Mouse (Mus musculus): ENCODE measurements around the gene Mamld1. TPM values are rescaled to one million over a fixed set of nuclear protein-coding genes. Genes with fewer than 3 reads are reported as not detected.

The Mamld1 gene
- polyA plus RNA-seq (2012), result not detected in 2 replicates

DNA sequence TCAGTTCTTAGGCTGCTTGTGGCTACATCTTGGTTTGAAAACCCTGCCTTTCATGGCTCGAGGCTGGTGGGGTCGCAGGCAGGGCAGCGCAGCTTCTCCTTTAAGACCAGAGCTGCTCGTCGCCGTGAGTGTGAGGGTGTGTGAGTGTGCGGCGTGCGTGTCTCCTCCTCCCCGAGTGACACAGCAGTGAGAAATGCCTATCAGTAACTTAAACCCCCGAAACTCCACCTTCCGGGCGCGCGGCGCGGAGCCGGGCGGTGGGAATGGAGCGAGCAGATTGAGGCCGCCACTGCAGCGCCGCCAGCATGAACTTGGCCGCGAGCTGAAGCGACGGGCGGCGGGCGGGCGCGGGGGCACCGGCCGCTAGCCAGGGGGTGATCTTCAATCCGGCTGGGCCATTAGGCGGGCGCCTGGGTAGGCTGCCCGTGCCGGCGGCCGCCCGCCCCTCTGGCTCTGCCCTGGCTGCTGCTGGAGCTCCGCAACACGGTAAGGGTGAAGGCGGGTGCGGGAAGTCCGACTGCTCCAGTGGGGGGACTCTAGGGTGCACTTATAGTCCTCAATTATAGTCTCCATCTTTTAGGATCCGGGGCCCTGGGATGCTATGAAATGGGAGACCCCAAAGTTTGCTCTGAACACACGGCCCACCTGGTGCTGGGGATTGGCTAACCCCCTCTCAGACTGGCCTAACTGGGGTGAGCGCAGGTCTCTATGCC, at the start of gene Mamld1:
Mamld1 (plus strand) TSS at position 393 of the 713 bp plus-strand sequence.
- no peak for TF ChIP-seq GATA1 (IDR thresholded peaks at IDR 0.05; ENCODE audit: low read length)

DNA sequence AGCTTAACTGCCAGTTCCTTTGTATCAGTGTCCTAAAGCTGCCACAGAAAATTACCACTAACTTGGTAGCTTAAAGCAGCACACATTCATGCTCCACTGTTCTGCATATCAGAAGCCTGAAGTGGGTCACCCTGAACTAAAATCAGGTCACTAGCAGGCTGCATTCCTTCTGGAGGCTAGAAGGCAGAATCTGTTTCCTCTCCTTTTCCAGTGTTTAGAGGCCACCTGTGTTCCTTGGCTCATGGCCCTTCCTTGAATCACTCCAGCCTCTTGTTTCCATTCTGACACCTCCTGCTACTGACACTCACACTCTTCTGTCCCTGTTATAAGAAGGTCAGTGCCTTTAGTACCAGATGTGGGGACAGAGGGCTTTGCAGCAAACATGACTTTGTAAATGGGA, 25.3 kb upstream of the Mamld1 start:
- no peak for TF ChIP-seq GATA1 (IDR thresholded peaks at IDR 0.05; ENCODE audit: low read length)

DNA sequence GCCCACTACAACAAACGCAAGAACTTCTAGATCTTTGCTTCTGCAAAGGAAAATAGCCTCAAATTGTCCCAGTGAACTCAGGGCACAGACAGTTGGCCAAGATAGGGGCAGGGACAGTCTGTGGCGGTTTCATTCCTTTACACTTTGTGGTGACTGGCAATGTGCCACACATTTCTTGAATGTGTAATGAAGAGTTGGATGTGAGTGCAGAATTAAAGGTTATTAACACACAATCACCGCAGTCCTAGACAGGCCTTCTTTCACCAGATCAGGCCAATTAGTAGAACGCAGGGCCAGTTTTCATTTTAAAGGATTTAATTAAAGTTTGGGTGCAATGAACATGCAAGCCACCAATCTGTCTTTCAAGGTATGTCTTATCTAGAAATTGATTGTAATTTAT, 22.0 kb upstream of the Mamld1 start:
- TF ChIP-seq GATA1 (IDR thresholded peaks at IDR 0.05; ENCODE audit: low read length), result no peak

DNA sequence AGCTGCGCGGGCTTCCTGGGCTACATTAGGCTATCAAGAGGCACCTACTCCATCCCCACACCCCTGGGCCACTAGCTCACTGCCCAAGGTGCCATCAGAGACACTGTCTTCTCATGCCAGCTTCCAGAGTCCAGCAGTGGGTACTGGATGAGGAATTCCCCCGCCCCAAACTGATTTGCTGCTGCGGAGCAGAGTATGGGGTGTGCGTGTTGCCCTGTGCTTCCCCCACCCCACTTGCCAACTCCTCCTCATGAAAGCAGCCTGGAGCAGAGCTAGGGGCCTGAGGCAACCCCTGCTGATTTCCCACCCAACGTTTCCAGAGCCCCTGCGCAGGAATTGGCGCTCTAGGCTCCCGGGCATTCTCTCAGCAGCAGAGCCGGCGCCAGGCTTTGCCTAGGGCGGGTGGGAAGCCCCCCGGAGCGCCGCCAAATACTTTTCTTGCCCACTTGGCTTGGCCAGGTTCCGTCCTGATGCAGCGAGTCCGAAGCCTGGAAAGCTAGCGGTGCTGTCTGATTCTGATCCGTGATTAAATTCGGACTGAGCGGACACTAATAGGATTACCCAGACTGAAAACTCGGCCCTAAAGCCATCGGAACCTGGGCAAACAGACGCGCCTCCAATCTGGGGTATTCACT, 738 bp downstream of the Mamld1 start:
- TF ChIP-seq GATA1 (IDR thresholded peaks at IDR 0.05; ENCODE audit: low read length), result no peak

DNA sequence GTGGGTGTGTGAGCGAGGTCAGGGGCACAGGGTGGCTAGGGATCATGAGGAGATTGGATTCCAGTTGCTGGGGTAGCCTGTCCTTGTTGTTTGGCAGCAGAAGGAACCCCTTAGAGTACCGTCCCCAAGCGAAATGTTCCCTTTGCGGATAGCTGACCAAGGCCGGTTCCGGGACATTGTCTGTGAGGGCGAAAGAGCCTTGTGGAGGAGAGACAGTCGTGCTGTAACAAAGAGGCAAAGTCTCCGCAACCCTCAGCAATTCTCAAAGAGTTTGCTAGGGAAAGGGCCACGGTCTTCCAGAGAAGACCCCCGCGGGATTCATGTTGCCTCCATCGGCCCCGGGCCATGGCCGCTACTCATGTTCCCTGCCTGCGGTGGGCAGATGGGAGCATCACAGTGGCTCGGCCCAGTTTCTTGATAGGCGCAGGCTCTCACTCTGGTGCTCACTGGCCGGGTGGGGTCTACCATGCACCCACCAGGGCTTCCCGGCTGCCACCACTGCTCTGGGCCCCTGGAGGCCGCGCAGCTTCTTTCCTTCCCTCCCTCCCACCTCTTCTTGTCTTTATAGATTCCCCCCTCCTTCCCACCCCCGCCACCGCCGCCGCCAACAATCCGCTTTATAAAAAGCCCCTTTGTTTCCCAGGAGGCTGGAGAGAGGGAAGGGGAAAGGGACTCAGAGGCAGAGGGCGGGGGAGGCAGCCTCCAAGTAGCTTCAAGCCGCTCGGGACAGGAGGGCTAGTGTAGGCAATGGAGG, 1.5 kb downstream of the Mamld1 start:
- TF ChIP-seq GATA1 (IDR thresholded peaks at IDR 0.05; ENCODE audit: low read length), result no peak

DNA sequence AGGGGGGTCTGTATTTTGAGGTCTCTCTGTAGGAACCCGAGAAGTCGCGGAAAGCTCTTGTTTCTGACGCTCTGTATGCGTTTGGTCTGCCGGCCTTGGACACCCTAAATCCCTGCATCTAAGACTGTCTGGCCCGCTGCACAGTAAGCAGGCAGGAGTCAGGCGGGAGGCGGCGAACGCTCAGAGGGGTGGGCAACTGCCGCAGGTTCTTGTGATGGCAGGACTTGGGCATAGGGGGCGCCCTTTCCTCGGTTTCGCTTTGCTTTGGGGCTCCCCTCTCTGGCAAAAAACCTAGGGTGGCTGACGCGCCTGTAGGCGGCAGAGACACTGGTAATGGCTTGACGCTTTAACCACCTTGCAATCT, 2.0 kb downstream of the Mamld1 start:
- no peak for TF ChIP-seq GATA1 (IDR thresholded peaks at IDR 0.05; ENCODE audit: low read length)

DNA sequence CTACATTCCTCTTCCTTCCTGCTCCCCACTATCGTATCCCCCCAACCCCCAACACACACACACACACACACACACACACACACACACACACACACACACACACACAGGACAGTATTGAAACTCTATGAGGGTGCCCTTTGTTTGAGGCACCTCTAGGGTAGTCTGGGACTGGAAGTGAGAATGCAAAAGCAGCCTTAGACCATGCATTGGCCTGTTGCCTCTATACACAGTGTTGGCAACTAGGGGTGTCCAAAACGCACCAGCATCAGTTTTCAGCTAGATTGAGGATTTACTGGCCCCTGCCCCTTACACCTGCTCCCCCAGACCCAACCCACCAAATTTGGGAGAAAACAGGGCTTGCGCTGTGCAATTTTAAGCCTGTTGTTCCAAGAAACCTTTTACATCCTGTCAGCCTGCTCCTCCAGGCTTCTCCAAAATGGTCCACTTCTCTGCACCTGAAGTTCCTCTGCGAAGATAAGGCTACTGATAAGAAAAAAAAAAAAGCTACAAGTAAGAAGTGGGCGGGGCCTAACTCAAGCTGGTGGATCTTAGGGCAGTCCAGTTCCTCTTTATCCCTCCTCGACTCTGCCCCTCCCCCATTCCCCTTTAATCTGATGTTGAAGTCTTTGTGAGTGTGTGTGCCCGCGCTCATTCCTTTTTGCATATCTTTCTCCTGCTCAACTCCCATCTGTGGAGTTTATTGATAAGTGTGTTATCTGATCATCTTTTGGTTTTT, 2.6 kb downstream of the Mamld1 start:
- no peak for TF ChIP-seq GATA1 (IDR thresholded peaks at IDR 0.05; ENCODE audit: low read length)

DNA sequence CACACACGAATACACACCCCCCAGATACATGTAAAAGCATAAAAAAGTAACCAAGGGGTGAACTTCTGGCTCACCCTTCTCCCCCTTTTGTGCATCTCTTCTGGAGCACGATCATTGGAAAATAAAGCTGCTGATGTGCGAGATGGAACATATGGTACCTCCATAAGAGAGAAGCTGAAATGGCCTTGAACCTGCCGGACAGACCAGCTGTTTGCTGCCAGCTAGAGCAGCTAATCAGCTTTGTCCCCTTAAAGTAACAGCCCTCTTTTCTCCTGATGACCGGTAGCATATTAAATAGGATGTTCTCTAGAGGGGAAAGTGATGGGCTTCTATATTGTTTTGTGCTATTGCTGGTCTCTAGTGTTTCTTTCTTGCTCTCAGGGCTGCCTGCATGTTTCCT, 3.2 kb downstream of the Mamld1 start:
- no peak for TF ChIP-seq GATA1 (IDR thresholded peaks at IDR 0.05; ENCODE audit: low read length)

DNA sequence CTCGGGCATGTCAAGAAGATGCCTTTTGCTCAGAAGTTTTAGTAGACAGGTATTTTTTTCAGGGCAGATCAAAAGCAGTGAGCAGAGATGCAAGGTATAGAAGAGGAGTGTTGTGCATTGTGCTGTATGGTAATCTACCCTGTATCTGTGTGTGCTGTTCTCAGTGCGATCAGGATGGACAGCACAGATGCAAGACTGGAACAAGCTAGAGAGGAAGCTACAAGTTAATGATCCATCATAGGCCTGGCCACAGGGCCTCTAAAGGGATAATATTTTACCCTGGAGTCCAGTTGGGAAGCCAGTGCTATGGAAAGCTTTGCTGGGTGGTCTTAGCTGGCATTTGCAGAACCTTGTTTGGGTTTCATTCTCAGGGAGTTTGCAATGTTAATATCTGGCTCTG, 6.9 kb downstream of the Mamld1 start:
- no peak for TF ChIP-seq GATA1 (IDR thresholded peaks at IDR 0.05; ENCODE audit: low read length)

DNA sequence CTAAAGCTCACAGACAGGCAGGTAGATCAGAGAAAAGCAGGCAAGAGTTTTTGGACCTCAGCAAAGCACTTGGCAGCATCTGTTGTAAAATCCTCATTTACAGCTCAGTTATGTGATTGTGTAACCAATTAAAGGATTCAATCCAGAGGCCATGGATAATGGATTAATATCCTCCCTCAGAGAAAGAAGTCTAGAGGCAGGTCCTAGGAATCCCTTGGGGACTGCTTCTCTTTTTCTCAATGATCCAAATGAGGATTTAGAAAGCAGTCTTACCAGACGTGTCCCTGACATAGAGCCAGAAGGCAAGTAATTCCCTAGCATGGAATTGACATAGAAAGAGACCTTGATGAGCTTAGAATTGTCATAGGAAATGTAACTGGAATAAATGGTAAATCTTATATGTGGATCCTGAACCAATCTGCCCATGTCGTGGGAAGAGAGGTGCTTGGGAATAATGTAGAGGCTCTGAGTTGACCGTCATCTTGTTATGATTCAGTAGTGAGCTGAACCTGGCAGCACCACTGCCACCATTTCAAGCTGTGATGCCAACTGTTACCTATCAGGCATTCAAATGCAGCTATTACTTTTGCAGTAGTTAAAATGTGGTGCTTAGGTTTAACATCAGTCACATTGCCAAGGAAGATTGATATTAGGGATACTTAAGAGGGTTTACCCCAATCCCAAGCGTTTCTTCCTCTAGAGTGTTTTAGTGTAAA, 35.2 kb downstream of the Mamld1 start:
- TF ChIP-seq GATA1 (IDR thresholded peaks at IDR 0.05; ENCODE audit: low read length), result no peak

DNA sequence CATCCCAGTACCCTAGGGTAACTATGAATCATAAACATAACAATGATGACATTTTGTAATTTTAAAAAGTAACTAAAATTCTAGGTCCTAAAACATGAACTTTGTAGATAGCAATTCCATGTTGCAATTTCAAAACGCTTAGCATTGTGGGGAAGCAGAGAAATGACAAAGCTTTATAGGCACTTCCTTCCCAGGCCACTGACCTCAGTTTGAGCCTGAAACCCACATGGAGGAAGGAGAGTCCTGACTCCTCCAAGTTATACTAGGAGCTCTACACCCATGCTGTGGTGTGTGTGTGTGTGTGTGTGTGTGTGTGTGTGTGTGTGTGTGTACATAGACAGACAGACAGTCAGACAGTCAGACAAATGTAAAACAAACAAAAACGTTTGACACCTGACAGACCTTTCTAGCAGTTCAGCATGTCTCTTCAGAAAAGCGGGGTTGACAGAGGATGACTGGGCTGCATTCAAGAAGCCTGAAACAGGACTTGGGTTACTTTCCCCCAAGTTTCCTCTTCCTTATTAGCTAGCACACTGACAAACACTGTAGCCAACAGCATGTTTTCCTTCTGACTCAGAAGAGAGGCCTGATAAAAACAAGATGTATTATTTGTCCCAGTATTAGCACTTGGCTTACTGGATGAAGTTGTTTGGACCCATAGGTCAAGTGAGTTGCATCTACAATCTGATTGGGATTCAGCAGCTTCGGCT, 37.5 kb downstream of the Mamld1 start:
- TF ChIP-seq GATA1 (IDR thresholded peaks at IDR 0.05; ENCODE audit: low read length), result no peak

DNA sequence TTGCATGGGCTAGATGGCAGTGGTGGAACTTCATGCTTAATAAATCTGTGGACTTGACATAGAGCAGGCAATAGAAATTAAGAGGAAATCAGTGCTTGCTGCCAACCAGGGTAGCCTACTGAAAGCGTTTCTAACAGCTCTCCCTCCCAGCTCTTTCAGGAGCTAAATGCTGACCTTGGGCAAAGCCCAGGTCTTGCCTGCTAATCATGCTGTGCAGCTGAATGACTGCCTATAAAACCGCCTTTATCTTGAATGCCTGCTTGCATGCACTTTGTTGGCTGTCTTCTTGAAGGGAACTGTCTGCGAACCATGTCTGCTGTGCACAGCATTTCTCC, 38.0 kb downstream of the Mamld1 start:
- no peak for TF ChIP-seq GATA1 (IDR thresholded peaks at IDR 0.05; ENCODE audit: low read length)

DNA sequence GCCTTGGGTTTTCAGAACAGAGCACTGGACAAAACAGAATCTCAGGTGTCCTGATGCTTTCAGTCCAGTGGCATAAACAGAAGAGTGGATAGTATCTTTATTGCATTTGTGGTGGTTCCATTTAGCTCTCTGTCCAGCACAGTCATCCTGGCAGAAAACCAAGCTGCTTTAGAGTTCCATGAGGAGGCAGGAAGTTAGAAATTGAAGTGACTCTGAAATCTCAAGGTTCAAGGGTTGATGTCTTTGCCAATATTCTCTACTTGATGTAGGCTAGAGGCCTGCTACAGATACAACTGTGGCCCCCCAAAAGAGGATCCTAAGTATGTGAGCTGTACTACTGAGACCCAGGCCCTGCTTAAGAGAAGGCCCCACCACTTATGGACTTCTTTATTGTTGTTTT, 55.8 kb downstream of the Mamld1 start:
- no peak for TF ChIP-seq GATA1 (IDR thresholded peaks at IDR 0.05; ENCODE audit: low read length)

DNA sequence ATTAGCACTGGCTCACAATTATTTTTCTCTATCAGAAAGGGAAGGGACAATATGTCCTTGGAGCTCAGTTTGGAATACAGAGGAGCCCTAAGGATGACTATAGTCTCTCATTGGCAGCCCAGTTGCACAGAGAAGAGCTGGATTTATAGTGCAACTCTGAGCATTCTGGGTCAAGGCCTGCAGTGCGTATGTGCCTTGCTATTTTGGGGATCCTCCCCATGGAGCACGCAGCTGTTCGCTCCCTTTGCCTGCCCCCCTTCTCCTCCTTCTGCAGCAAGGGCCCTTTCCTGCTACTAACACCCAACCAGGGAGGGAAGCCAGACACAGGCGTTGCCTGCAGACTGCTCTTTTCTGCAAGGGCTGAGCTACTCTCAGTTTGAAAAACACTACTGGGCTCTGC, 56.3 kb downstream of the Mamld1 start:
- TF ChIP-seq GATA1 (IDR thresholded peaks at IDR 0.05; ENCODE audit: low read length), result no peak
